Mouse (Mus musculus): ENCODE data around the gene Cxcr5.
A peak's percentile ranks its signal among the peaks of the same experiment; 100 is the strongest.

The Cxcr5 gene

DNA sequence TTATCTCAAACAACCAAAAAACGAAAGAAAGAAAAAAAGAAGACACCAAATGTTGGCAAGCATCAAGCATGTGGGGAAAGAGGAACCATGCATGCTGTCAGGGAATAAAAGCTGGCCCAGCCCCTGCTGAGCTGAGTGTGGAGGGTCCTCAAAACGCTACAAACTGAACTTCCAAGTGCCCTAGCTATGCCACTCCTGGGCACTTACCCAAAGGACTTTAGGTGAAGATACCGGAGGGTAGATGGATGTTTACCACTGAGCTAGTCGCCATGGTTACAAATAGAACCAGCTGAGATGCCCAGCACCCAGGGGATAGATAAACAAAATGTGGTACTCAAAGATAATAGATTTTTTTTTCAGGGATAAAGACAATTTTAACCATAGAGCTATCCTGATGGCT lies at the start of gene Cxcr5:
Gene Cxcr5 (minus strand): TSS at position 281 of the 400 bp plus-strand sequence.
- no peak for DNase-seq (ENCODE audit: low spot score in 2 of 2)

- no peak for DNase-seq (ENCODE audit: low spot score in 2 of 2)
Observed at GRCm38 (mm10) chr9:44610371-44610770, 48.7 kb upstream of the Cxcr5 start.

DNA sequence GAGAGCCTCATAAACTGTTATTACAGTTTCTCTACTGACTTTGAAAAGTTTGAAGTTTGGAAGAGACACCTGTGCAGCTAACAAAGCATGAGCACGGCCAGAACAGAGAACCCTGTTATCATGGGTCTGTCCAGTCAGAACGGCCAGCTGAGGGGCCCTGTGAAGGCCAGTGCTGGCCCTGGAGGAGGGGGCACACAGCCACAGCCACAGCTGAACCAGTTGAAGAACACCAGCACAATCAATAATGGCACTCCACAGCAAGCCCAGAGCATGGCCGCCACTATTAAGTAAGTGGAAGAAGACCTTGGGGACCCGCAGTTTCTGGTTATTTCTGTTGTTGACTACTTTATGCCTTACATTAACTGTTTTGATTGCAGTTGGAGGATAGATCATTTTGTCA lies 45.6 kb upstream of the Cxcr5 start:
- DNase-seq (ENCODE audit: low spot score in 2 of 2): no peak

GRCm38 (mm10) chr9:44606646-44607045 lies 45.0 kb upstream of the Cxcr5 start:
- DNase-seq (ENCODE audit: low spot score in 2 of 2): no peak

GRCm38 (mm10) chr9:44605616-44606165 lies 44.0 kb upstream of the Cxcr5 start:
- DNase-seq (ENCODE audit: low spot score in 2 of 2): no peak

- DNase-seq (ENCODE audit: low spot score in 2 of 2): peak; percentile 71 to 82
Observed at GRCm38 (mm10) chr9:44604779-44605615, 43.3 kb upstream of the Cxcr5 start, which contains the start of gene Ddx6. Ddx6 (plus strand) TSS chr9:44604892.

DNA sequence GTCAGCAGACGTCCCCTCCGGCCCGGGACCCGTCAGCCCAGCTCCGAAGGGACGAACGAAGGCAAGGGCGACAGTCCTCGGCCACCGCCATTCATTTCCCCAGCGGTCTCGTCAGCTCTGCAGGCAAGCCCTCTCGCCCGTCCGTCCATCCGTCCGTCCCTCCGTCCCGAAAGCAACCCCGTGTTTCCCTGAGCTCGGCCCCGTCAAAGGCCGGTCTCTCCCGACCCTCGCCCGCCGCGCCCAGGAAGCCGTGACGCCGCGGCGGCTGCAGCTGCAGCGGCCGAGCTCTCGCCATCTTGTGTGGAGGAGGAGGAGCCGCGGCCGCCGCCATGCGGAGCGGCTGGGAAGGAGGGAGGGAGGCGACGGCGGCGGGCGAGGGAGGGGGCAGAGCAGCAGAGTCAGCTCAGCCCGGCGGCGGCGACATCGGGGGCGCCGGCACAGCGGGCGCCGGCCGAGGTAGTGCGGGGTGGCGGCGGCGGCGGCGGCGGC lies 42.7 kb upstream of the Cxcr5 start:
- DNase-seq (ENCODE audit: low spot score in 2 of 2): peak; percentile 78 to 80

GRCm38 (mm10) chr9:44603454-44604289 lies 42.0 kb upstream of the Cxcr5 start:
- peak; percentile 32 to 57 for DNase-seq (ENCODE audit: low spot score in 2 of 2)

DNA sequence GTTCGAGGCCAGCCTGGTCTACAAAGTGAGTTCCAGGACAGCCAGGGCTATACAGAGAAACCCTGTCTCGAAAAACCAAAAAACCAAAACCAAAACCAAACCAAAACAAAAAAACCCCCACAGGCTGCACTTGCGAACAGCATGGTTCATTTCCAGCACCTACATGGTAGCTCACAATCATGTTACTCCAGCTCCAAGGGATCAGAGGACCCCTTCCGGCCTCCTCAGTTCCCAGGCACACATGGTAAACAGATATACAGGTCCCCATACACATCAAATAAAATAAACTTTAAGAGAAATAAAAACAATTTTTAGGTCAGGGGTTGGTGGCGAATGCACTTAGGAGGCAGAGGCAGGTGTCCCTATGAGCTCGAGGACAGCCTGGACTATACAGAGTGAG lies 41.1 kb upstream of the Cxcr5 start:
- no peak for DNase-seq (ENCODE audit: low spot score in 2 of 2)

DNA sequence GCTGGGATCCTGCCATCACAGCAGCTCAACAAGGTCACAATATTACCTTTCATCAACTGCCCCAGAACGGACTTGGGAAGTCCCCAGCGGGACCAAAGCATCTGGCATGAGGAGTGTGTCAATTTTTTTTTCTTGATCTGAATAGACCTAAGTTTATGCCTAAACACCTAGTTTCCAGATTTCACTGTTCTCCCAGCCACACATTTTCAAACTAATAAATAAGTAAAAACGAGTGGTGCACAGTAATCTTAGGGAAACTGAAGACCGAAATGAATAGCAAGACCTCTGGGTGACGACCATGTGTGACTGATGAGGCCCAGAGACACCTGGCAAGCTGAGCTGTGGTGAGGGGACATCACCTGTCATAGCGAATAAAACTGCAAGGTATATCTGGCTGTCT lies 39.1 kb upstream of the Cxcr5 start:
- no peak for DNase-seq (ENCODE audit: low spot score in 2 of 2)

- DNase-seq (ENCODE audit: low spot score in 2 of 2): no peak
Observed at GRCm38 (mm10) chr9:44599616-44600015, 37.9 kb upstream of the Cxcr5 start.

DNA sequence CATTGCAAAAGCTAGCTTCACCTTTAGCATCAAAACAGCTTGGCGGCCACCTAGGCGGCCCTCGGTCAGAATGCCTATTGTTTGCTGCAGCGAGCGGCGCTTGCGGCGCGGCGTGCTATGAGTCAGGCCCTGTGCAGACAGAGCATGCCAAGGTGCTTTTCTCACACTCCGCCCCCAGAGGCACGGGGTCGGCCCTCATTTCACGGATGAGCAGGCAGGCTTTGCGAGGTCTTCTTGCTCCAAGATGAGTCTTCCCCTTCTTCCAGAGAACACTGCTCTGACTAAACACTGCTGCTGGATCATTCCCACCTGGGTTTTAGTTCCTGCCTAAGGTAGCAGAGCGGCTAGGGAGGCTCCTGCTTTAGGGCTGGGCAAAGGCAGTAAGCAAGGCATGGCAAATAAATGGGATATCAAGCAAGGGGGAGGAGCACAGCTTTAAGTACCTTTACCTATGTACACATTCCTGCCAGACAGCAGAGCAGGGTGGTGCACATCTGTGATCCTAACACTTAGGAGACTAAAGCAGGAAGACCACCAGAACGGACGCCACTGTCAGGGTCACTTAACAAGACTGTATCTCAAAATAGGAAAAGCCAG lies 37.3 kb upstream of the Cxcr5 start:
- DNase-seq (ENCODE audit: low spot score in 2 of 2): peak in 1 of 2 experiments; percentile 11

DNA sequence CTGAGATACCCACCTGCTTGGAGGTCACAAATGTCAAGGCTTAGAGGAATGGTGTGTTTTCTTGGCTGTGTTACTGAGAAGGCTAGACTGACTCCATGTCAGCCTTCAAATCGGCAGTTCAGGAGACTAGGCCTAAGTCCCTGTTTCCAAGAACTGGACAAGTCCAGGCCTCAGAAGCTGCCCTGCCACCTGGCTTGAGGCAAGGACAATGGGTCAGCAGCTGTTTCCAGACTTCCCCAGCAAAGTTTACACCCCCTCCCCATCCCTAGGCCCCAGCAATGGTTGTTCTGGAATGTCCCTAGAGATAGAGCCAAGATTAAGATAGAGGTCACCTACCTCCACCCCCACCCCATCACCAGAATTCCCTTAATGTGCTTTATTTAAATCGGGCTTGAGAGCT lies 36.1 kb upstream of the Cxcr5 start:
- no peak for DNase-seq (ENCODE audit: low spot score in 2 of 2)

DNA sequence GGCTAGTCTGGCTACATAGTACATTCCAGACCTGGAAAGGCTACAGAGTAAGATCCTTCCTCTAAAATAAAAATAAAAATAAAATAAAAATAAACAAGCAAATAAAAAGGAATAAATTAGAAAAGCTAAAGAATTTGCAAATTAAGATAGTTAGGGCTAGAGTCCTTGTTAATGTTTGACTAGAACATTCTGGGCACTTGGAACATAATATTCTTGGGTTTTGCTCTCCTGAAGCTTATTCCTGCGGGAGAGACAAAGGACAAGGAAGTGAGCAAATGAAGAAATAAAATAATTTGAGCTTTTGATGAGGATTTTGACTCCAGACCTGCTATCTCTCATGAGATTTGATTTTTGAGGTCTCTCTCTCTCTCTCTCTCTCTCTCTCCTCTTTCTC lies 33.9 kb upstream of the Cxcr5 start:
- no peak for DNase-seq (ENCODE audit: low spot score in 2 of 2)

GRCm38 (mm10) chr9:44594901-44595536 lies 33.3 kb upstream of the Cxcr5 start:
- DNase-seq (ENCODE audit: low spot score in 2 of 2): no peak

DNA sequence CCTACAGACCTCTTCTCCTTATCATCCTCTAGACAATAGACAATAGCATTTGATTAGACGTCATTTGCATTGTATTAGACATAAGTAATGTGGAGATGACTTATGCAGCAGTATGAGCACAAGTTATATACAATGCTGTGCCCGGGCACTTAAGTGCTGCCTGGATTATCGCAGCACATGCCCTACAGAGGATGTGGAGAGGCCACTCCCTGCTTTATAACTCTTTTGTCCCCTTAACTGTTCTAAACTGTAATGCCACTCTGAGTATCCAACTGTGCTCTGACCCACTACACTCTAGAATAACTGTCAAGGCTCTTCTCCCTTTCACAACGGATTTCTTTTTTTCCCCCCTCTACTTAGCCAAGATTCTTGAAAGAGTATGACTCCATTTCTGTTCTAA lies 32.2 kb upstream of the Cxcr5 start:
- DNase-seq (ENCODE audit: low spot score in 2 of 2): no peak

- no peak for DNase-seq (ENCODE audit: low spot score in 2 of 2)
Observed at GRCm38 (mm10) chr9:44593221-44593620, 31.5 kb upstream of the Cxcr5 start.

- no peak for DNase-seq (ENCODE audit: low spot score in 2 of 2)
Observed at GRCm38 (mm10) chr9:44591595-44592188, 30.0 kb upstream of the Cxcr5 start.

DNA sequence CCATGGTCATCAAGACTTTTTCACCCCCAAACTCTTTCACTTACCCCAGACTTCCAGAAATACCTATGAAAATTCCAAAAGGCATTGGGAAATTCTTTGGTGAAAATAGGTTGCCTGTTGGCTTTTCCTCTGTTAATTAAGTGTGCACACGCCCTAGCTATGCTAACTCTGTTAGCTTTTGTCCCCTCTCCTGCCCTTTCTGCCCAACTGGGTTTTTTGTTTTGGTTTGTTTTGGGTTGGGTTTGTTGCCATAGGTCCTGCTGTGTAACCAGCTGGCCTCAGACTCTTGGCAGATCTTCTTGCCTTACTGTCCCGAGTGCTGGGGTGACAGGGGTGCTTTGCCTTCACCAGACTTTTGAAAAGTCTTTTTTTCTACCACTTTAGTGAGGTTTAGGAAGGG lies 29.3 kb upstream of the Cxcr5 start:
- DNase-seq (ENCODE audit: low spot score in 2 of 2): no peak

- DNase-seq (ENCODE audit: low spot score in 2 of 2): no peak
Observed at GRCm38 (mm10) chr9:44589095-44589494, 27.4 kb upstream of the Cxcr5 start.

DNA sequence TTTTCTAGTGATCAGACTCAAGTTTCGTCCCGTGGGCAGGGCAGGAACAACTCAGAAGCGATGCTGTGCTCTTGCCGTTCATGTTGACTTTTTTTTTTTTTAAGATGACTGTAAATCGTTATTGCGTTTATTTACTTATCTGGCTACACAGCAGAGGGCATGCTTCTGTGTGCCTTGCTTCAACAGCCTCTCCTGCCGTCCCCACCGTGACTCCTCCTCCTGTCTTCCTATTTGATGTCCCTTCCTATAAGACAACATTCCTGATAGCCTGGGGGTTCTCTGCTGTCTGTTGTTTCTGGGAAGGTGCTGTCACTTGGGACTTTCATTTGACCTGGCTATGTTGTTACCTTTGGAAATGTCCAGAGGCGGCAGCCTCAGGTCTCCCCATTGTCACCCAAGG lies 26.9 kb upstream of the Cxcr5 start:
- DNase-seq (ENCODE audit: low spot score in 2 of 2): no peak

Measured in frontal cortex, postnatal 36 days (tissue).